Mouse (Mus musculus): ENCODE data around the gene Naa38.
A peak's percentile ranks its signal among the peaks of the same experiment; 100 is the strongest.

Naa38 gene

DNA sequence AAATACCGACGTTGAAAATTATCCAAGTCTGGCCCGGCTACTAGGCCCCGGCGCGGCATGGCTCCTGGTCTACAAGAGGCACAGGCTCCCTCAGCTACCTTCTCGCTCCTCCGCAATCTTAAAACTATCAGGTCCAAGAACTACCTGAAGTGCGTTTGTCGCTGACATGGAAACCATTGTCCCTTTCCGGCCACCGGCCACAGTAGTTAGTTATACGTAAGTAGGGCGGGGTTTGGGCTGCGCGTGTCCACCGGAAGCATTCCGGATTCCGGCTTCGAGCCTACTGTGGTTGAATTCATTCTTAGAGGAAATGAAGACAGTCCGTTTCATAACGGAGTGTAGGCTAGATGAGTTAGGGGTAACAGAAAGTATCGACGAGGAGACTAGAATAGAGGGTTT, at the start of gene Naa38, which contains the start of gene Cyb5d1:
Gene Naa38 (plus strand): TSS at position 253 of the 399 bp plus-strand sequence.
Gene Cyb5d1 (minus strand): TSS at position 397 of the 399 bp plus-strand sequence.
- DNase-seq = peak; percentile 93

DNA sequence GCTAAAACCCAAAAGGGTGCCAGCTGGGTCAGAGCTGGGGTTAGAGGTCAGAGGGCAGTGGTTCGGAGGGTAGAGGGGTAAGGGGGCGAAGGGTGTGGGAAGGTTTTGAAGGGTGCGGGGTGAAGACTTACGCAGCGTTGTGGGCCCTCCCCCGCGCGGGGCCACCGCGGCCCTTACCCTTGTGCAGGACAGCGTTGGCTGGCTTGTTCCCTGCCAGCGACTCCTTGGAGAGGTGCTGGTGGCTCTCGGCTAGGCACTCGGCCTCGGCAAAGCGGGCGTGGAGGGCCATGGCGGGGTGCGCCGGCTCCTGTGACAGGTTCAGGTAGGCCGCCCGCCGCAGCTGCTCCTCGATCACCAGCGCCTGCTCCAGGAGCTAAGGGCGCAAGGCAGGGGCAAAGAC, 48.8 kb upstream of the Naa38 start:
- DNase-seq = no peak

DNA sequence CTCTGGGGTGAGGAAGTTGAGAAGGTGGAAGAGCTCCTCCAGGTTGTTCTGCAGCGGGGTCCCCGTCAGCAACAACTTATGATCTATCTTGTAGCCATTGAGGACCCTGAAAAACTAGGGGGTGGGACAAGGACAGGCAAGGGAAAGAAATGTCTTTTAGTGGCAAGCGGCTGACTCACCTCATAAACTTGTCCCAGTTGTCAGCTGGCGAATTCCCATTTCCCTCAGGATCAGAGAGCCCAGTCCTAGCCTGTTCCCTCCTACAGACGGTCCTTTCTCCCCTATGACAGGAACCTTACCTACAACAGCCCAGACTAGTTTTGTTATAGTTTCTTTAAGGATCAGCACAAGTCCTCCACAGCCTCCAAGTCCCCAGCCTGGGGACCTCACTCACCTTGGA, 38.7 kb upstream of the Naa38 start:
- DNase-seq = no peak

DNA sequence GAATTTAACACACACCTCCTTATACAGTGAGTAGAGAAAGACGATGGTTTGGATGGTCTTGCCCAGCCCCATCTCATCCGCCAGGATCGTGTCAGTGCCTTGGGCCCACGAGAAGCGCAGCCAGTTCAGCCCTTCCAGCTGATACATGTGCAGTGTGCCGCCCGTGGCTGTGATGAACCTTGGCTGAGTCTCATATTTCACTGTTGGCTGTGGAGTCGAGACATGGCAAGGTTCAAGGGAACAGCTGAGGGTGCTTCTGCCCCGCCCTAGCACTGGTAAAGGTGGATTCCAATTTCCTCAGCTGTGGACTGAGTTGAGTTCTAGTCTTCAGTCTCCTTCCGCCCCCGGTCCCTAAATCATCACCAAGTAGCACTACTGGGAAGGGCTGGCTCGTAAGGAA, 37.6 kb upstream of the Naa38 start:
- no peak for DNase-seq

DNA sequence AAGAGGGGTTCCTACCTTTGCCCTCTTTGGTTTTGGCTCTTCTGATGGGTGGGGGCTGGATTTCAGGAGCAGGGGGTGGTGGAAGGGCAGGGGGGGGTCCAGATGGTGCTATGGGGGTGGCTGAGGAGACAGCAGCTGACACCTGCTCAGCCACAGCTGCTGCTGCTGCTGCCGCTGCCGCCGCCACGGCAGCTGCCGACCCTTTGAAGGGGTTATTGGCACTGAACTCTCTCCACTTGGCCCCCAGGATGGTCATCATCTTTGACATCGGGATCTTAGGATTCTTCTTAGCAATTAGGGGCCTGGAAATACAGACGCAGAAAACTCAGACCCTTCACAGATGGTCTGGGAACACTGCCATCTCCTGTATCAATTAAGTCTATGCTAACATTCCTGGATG, 33.3 kb upstream of the Naa38 start:
- DNase-seq = peak; percentile 46 to 56

DNA sequence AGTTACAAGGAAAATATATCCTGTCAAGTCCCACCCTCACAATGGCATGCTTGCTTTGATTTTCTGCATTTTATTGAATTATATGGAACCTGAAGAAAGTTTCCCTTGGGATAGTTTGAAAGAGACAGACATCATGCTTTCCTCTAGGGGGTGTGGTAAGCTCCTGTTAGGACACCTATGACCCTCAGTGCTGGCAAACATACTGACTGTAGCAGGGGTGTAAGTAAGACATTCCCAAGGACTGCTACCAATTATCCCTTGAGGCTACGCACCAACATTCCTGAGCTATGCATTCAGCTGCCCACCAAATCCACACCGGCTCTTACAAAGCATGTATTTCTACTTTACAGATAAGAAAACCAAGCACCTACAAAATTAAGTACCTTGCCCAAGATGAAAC, 32.8 kb upstream of the Naa38 start:
- no peak for DNase-seq

DNA sequence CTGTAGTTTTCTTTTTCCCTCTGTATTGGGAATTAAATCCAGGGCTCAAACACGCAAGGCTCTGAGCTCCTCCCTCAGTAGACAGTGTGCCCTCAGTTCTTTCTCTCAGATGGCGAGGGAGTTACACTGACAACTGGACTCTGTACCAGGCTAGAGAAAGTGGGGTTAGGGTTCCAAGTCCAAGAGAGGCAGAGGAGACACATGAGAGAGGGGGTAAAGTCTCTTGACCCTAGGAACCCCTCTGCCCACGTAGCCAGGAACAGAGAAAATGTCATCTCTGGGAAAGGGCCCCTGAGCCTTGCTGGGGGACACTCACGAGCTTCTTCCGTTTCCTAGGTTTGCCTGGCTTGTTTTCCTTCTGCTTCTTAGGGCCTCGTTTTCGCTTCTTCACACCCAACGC, 30.9 kb upstream of the Naa38 start:
- peak in 1 of 2 experiments; percentile 31 for DNase-seq

DNA sequence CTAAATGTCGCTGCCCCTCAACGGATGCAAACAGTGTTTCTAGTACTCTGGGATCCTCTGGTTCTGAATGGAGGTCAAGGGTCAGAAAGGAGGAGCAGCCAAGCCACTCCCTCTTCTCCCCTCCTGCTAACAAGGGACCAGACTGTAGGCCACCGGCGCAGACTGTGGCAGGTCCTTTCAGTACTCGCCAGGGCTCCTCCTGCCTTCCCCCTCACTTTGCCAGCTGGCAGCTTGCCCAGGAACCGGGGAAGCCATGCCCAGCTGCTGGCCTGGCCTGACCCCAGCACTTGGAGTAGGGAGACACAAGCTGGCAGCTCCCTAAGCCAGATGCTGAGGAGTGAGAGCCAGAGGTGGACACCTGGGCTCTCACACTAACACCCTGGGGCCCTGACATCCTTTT, 30.4 kb upstream of the Naa38 start:
- DNase-seq = peak; percentile 99

DNA sequence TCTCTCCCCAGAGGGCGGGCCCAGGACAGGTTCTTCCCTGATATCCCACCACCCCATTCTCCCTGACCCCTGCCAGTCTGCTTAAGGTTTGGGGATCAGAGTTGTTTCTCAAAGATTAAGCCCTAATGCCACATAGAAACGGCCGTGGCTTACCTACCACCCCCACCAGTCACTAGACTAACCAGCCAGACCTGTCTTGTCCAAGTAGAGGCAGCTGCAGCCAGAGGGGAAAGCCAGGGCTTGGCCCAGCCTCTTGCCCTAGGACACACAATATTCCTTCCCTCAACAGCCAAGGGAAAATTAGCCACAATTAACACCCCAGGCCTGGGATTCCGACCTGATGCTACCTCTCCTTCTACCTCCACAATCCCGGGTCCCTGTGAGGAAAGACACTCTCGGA, 29.6 kb upstream of the Naa38 start:
- DNase-seq = no peak

DNA sequence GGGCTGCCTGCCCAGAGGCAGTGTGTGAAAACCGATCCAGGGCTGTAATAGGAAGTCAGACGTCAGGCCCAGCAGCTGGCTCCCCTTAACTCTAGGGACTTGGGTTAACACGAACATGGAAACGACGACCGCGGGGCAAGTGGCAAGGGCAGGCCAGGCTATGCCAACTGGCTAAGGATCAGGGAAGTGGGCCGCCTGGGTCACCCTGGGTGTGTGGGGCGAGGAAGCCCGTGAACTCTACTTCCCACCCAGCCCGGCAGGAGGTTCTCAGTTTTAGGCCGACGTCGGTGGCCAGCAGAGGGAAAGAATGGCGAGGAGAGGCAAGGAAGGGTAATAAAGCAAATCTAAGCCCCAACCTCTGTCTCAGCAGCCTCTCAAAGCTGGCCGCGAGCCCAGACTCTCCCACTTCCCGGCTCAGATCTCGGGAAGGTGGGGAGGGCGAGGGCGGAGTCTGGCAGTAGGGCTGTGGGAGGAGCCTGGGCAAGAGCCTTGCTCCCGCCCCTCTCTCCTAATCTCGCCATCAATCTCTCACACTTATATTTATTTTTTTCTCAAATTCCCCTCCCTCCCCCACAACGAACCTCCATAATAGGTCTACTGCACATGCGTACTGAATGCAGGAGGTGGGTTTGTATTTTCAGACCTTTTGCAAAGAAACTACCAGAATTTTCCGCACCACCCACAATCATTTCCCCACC, 29.0 kb upstream of the Naa38 start:
- DNase-seq = peak; percentile 98 to 99

DNA sequence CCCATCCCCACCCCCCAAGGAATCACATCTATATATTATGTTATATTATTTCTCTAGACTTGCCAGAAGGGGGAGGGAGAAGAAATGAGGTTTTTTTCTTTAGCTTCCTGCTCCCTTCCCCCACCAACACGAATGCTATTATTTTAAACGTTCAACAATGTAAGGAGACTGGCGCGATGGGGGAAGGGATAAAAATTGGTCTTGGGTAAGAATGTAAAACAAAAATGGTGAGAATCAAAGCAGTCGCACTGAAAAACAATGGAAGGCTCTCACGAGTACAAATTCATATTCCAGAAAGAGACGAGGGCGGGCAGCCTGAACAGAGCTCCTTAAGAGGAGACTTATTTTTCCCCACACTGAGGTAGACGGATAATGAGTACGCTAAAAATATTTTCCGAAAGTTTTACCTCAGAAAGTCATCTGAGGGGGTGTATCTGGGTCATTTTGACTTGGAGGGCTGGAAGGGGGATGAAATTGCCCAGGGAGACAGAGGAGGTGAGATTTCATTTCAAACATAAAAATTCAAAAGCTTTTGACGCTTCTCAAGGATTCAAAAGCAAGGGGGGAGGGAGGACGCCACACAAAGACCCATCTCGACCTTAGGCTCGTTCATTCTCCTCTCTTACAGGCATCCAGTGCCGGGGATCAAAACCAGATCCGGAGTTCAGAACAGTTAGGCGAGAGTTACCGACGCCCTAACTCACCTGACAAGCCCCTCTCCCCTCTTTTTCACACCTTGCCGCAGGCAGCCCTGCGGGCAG, 28.3 kb upstream of the Naa38 start:
- DNase-seq = peak; percentile 39 to 55

DNA sequence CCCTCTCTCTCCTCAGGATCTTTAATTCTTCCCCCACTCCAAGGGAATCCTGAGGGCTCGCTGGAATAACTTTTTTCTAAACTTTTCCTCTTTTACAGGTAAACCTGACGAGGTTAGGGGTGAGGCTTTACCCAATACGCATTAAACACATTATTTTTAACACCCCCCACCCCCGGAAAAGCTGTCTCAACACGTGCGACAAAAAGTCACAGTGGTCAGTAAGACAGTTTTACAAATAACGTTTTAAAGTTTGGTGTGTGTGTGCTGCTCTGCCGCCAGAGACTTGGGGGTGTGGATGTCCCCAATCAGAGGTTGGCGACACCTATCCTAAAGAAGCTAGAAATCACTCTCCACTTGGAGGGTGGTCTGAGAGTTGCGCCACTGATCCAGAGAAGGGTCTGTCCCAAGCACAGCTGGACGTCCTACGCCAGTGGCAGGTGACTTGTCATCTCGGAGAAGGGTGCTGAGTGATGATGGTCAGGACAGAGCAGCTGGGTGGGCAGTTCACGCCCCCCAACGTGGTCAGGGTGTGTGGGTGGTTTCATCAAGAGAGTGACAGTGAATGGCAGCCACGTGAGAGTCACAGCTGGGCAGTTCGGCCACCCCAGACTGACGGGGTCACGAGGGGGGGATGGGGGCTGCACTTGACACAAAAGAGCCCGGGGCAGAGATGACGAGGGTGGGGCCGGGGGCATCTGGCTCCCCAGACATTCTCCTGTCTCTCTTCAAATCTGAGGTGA, 27.5 kb upstream of the Naa38 start:
- DNase-seq = peak in 1 of 2 experiments; percentile 53

DNA sequence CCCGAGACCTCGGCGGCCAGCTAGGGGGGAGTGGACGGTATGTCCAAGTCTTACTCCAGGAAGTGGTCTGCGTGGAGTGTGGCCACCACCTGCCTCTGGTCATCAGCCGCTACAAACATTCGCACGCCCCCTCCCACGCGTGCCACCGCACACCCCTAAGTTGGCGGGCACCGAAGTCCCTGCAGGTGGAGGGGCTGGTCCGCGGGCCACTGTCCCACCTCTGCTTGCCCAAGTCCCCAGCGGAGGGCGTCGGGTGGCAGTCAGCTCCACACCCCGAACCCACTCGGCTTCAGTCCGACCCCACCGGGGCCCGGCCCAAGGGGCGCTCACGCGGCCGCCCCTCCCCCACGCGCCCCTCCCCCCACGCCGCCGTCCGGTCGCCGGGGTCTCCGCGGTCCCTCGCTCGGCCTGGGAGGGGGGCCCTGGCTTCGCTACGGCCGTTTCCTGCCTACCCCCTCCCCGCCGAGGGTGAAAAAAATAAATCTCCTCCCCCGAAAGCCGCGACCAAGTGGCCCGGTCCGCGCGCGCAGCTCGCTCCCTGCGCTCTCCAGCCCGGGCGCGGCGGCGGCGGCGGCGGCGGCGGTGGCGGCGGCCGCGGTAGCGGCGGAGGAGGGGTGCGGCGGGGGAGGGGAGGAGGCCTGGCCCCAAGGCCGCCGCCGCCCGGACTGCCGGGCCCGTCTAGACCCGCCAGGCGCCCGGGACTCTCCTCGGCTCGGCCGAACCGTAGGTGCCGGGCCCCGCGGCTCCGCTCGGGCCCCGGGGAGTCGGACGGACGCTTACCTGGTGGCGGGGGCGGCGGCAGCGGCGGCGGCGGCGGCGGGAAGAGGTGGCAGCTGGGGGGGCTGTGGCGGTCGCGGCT, 26.7 kb upstream of the Naa38 start:
- peak; percentile 75 for DNase-seq

DNA sequence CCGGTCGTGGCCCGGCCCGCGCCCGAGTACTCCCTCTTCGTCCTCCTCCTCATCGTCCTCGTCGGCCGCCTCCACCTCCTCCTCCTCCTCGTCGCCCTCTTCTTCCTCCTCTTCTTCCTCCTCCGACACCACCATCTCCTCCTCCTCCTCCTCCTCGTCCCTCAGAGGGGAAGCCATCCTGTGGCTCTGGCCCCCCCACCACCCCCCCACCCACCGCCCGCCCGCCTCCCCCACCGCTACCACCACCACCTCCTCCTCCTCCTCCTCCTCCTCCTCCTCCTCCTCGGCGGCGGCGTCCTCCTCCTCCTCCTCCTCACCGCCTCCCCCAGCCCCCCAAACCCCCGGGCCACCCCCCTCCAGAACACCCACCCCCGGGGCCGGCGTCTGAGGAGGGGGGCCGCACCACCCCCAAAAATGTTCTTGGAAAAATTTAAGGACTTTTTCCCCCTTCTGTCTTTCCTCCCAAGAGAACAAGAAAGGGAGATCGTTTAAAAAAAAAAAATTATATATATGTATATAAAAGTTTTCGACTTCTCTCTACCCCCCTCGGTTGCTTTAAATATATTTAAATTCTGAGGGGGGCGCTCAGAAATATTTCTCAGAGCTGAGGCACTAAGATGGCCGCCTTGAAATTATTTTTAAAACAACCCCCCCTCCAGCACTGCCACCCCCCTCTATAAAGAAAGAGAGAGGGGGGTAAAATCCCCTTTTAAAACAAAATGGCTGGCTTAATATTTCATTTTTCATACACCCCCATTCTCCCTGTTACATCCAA, 25.9 kb upstream of the Naa38 start, which contains the start of gene Chd3:
Gene Chd3 (minus strand): TSS at position 192 of the 775 bp plus-strand sequence.
- DNase-seq = peak; percentile 26 to 51

DNA sequence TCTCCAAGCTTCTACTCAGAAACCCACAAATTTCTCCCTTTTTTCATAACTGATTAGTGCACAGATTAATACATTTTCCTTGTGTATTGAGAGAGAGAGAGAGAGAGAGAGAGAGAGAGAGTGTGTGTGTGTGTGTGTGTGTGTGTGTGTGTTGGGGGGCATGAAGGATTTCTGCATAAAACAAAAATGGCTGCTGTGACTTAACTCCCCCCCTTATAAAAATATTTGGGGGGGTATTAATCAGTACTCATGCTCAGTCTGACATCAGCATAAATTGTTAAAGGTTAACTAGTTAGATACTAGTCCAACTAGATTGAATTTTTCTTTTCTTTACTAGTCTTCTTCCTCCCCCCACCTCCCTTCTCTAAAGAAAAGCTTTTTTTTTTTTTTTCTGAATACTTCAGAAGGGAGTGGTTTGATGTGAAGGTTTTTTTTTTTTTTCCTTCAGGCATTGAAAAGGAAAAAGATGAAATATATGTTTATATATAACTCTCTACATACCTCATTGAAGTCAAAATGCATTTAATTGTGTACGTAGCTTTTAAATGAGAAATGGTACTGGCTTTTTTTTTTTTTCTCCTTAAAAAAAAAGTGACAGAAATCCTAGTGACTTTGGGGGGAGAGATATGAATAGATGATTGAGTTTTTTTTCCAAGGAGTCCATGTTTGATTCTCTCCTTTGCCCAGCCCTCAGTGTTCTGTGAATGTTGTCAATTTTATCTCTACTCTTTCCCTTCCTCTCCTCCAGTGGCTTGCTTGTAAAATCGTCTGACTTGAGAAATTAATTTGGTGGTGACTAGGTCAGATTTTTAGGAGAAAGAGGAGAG, 25.1 kb upstream of the Naa38 start:
- no peak for DNase-seq

DNA sequence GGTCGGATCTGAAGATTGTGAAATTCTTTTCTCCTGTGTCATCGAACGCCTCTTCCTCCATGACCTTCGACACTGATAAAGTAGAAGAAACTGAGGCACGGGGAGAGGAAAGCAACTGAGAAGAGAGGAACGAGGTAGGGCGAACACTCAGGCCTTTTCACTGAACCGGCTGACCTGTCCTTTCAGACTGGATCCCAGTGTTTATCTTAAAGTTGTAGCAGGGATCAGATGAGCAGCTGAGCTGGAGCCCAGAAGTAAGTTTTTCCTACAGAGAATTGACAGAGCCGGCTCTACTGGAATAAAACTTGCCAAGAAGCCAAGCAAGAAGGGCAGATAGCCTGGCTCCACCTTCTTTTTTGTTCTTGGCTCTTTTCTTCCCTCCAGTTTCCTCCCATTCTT, 24.5 kb upstream of the Naa38 start:
- DNase-seq = no peak

DNA sequence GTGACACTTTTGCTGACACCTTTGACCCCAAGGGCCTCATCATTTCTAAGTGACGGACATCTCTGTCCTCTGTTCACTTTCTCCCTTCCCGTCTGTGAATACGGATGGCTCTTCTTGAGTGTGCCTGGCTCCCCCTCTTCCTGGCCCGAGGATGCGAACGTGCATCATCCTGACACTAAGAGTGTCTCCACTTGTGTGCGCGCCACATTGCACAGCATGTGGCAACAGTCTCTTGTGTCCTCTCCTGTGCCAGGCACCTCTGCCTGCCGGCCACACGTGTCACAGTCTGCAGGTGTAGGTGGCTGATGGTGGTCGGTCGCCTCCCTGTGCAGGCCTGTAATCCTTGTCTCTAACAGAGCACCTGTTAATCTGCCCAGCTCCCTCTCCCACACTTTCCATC, 23.7 kb upstream of the Naa38 start:
- DNase-seq = no peak

DNA sequence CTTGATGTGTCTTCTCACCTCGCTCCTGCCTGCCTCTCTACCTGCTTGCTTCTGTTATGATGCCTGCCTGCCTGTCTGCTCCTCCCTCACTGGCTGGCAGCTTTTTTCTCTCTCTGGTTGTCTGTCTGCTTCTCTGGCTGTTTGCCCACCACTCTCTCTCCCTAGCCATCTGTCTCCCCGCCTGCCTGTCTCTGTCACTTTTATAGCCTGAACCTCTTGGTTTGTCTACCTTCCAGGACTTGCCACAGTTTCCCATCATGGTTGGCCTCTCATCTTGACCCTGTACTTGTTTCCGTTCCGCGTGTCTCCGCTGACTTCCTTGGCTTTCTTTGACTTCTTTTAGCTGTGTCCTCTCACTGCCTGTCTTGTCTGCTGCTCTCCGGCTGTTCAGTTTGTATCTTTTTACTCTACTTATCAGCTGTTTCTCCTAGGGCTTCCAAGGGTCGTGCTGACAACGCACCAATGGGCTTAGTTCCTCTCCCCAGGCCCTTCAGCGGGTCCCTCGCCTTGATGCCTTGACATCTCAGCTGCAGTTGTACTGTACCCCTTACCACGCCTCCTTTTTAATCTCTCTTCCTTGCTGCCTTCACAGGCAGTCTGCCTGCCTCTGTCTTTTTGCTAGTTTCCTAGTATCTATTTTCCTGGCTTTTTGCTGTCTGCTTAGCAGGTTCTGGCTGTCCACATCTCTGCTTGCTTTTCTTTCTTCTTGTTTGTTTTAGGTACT, 23.1 kb upstream of the Naa38 start:
- DNase-seq = peak; percentile 94 to 96

DNA sequence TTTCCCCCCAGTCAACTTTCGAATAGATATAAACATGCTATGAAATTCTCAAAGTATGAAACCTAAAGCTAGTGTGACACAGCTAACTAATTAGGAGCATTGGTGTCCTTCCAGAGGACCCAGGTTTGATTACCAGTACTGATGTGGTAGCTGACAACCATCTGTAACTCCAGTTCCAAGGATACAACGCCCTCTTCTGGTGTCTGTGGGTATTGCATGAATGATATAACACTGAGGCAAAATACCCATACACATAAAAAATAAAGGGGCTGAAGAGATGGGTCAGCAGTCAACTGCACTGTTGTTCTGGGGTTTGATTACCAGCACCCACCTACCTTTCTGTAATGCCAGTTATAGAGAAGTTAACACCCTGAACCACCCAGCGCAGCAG, 22.5 kb upstream of the Naa38 start:
- peak; percentile 42 to 69 for DNase-seq

All from cerebellum, postnatal 10 days (tissue).